Comparison of ENCODE assay signal across 8 mouse cellular contexts in genomic region chr5:135713441-135714218, GRCm38 (mm10). TPM values are rescaled to one million over a fixed set of nuclear protein-coding genes. Genes with fewer than 3 reads are reported as not detected.
DNase-seq lines count a peak whose midpoint lies in the region; ATAC-seq and TF ChIP-seq lines count a peak whose summit lies in the region.

No protein-coding gene starts in this region.

- intact Hi-C loops in left cerebral cortex, postnatal 4 days (cut with DNase I) = no loop called here

- TF ChIP-seq CTCF in brain, embryonic 14.5 days (IDR thresholded peaks at IDR 0.05; ENCODE audit: borderline replicate concordance, extremely low read depth, insufficient read depth, insufficient read length) = no peak

- DNase-seq in left cerebral cortex, adult 18-20 months (ENCODE audit: low spot score in 2 of 2) = peak; percentile 68
- DNase-seq in left cerebral cortex, adult 11 months (ENCODE audit: low spot score) = no peak
- peak; percentile 37 for DNase-seq in brain, embryonic 14.5 days (ENCODE audit: low read depth)
- peak; percentile 60 for DNase-seq in left cerebral cortex, postnatal 4 days
- DNase-seq in monocyte, adult 2 months (ENCODE audit: low read depth in 1 of 2, low spot score in 2 of 2) = peak; percentile 59 to 72
- DNase-seq in thymus, postnatal 14 days = peak; percentile 71

- ATAC-seq in granulocyte monocyte progenitor cell, adult 5-6 weeks (replicated peaks; ENCODE audit: poor library complexity, severe bottlenecking) = peak; percentile 92
- ATAC-seq in inflammation-experienced regulatory T-cells, adult 6 months = peak; percentile 94

- no peak for TF ChIP-seq POLR2A in brain, embryonic 14.5 days (IDR thresholded peaks at IDR 0.05; ENCODE audit: borderline replicate concordance, extremely low read depth, insufficient read depth, insufficient read length, poor library complexity, severe bottlenecking)

RNA-seq across cellular contexts. Expression of gene Tmem120a, which starts 30.6 kb away (rescaled TPM):
- 10 to 100 TPM; 18.3 to 22.4 TPM for total RNA-seq in left cerebral cortex, adult 18-20 months (2021)
- polyA plus RNA-seq in brain, embryonic 14.5 days (2012; rRNA removed) = 36.9 and 39.3 TPM in 2 replicates
- total RNA-seq in granulocyte monocyte progenitor cell, adult 5-6 weeks (2014; fragmentation: Nextera tagmentation) = 19.1 and 22.9 TPM in 2 replicates
- 17.6 and 26.4 TPM in 2 replicates for total RNA-seq in granulocyte monocyte progenitor cell, adult 5-6 weeks (2017)
- polyA plus RNA-seq in inflammation-experienced regulatory T-cells, adult 6 months (2017; shearing (Covaris generic)) = 10 to 100 TPM; 31.4 to 58.5 (median 39.4) TPM
- total RNA-seq in left cerebral cortex, postnatal 4 days (2021) = 10 to 100 TPM; 44.4 to 47.0 TPM

RNA-seq across cellular contexts. Expression of gene Por, which starts 43.8 kb away (rescaled TPM):
- 10 to 100 TPM; 87.6 to 90.4 TPM for total RNA-seq in left cerebral cortex, adult 18-20 months (2021)
- polyA plus RNA-seq in brain, embryonic 14.5 days (2012; rRNA removed) = 145 and 162 TPM in 2 replicates
- total RNA-seq in granulocyte monocyte progenitor cell, adult 5-6 weeks (2014; fragmentation: Nextera tagmentation) = 26.7 and 34.3 TPM in 2 replicates
- 20.6 and 28.7 TPM in 2 replicates for total RNA-seq in granulocyte monocyte progenitor cell, adult 5-6 weeks (2017)
- polyA plus RNA-seq in inflammation-experienced regulatory T-cells, adult 6 months (2017; shearing (Covaris generic)) = 10 to 100 TPM; 21.7 to 30.1 (median 25.1) TPM
- 10 to 100 TPM; 77.3 to 80.5 TPM for total RNA-seq in left cerebral cortex, postnatal 4 days (2021)
